Mouse (Mus musculus) lung, adult 2 months (tissue): Measurements from ENCODE around the gene Gm10337.

ENCODE experiments used
- CTCF ChIP-seq: fragments of 200-500 bp; IDR thresholded peaks from 2 replicates; pipeline ENCODE4 v1.5.1; 2011; ENCODE audit warnings: mild to moderate bottlenecking, low read length, control low read depth; ENCODE audit not compliant: insufficient read depth
- POLR2A ChIP-seq: fragments of 200-500 bp; IDR thresholded peaks from 2 replicates; pipeline ENCODE4 v1.6.1; 2011; ENCODE audit warnings: low read depth, mild to moderate bottlenecking, control low read depth, low read length, borderline replicate concordance; ENCODE audit errors: extremely low read depth

DNA sequence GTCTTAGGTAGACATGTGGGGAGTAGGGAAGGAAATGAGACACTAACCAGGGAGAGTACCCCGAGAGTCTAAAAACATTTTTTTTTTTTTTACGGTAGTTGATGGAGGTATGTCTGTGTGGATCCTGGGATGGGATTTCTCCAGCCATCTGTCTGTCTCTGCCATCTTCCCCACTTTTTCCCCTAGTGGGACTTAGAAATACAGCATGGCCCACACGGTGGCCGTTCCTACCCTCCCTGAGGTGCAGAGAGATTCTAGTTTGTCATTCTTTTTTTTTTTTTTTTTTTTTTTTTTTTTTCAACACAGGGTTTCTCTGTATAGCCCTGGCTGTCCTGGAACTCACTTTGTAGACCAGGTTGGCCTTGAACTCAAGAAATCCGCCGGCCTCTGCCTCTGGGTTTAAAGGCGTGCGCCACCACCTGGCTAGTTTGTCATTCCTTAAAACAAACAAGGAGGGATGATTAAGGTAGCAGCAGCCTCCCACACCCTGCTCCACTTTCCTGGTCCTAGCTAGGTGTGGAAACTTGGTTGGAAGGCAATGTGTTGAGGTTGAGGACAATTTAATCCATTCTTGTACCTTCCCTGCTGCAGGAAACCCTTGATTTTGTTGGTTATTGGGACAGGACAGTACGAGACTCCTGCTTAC lies 42.0 kb upstream of the Gm10337 start:
- TF ChIP-seq CTCF (no peak), POLR2A (no peak)
